Mouse (Mus musculus): Measurements from ENCODE around the gene Ski.

Gene Ski

DNA sequence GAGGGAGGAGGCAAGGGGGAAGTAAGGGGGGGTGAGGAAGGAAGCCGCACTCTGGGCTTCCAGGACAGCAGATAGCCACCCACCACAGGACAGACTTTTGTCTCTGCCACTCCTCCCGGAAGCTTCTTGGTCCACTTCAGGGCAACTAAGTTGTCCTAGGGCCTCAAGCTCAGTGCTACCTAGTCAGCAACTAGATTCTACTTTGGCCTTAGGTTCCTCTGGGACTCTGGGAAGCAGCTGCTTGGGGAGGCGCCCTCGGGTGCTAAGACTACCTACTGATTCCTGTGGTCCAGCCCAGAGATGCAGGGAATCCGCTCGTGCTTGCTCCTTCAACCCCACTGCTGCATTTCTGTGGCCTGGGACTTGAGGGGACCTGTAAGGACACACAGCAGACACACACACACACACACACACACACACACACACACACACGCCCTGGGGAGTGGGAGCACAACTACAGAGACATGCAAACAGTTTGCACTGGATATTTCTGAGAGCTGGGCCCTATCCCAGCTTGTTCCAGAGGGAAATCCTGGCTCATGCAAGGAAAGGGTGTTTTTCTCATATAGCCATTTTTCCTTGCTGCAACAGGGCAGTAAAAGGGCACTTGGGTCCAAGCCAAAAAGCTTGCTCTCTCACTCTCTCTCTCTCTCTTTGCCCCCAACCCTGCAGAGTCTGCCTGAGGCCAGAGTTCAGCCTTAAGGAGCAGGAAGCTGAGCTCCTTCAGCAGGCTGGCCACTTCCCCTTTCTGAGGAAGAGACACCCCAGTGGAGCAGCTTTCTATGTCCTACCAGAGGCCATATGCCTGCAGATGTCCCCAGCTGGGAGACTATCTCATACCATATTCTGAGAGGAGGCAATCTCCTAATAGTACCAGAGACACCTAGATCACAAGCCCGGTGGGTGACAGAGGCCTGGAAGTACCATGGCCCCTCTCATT, 12.2 kb upstream of the Ski start:
- DNase-seq = peak; percentile 83

DNA sequence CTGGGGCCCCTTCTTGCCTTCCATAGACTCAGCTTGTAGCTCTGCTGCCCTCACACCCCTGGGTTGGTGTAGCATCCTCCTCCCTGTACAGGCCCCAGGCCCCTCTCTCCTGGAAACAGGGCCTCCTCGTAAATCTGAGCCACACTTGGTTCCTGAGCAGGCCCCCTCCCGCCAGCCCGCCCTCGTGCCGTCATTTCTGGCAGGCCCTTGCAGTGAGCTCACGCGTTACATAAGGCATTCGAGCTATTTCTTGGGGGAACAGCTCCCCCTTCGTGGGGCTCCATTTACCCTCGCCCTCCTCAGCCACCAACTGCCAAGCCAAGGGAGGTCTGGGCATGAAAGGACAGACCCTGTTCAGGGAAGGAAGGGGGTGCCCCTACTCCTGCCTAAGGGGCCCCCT, 11.5 kb upstream of the Ski start:
- DNase-seq = peak; percentile 86

DNA sequence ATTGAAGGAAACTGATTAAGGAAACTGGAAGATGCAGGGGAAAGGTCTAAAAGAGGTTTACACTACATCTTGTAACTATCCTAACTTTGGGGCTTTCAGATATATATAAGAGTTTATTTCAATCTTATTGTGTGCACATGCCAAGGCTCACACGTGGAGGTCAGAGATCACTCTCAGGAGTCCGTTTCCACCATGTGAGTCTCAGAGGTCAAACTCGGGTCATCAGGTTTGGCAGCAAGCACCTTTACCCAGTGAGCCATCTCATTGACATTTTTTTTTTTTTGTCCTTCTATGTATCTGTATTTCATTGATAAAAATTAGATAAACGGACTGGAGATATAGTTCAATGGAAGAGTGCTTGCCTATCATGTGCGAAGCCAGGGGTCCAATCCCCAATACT, 6.1 kb upstream of the Ski start:
- peak; percentile 76 for DNase-seq

DNA sequence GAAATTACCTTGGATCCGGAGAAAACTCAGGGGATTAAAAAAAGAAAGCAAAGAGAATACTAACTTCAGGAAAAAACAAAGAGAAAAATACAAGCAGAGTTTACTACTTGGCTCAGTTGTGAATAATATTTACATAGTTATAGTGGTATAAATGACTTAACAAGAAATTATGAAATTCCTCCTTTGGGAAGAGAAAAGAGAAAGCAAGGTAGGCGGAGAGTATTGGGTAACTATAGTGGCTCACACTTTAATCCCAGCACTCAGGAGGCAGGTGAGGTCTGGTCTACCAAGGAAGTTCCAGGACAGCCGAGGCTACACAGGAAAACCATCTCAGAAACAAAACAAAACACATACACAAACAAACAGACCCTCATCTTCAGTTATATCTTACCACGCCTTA, 5.6 kb upstream of the Ski start:
- no peak for DNase-seq

DNA sequence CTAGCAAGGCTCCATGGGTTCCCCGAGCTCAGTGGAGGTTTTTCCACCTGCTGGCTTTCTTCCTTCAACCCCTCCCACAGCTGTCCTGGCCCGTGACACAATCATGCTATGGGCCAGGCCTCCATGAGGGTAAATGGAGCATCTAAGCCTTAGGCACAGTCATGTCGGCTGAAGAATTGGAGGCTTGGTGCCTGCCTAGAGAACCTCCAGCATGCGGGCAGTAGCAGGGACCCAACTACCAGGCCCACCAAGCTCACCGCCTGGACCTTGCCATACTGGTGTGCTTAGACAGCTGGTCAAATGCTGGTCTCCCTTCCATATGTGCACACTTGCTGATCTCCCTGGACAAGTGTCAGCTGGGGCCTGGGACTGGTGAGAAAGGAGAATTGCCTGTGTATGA, 3.5 kb upstream of the Ski start:
- DNase-seq = no peak

DNA sequence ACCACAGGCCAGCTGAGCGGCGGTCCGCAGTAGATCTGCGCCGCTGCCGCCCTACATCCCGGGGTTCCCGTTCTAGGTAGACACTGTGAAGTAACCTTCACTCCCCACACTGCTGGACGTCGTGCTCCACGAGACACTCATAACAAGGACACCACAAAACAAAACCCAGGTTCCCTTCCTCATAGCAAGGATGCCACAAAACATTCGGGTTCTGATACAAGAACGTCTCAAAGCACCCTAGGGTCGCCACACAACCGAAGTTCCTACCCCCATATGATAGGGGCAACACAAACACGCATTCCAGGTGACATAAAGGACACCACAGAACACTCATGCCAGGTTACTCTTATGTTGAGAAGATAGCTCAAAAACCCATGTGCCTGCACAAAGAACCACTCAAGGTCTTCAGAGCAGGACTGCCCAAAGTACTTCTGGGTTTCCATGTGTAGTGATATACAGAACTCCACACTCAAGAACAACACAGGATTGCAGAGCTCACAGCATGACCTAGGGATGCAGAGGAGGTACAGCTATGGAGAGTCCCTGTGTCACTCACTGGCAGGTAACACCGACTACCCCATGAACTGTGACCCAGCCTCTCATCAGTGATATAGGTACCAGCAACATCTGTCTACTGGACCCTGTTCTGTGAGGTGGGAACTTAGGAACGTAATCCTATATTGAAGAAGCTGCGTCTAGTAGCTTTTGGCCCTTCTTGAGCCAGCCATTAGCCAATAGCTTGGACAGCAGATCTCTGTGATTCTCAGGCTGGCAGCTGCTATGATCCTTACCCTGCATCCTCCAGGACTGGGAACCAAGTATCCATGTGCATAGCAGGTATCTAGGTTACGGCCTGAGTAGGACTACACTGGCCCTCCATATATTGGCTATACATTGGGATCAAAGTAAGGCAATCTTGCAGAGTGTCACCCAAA, 1.5 kb upstream of the Ski start:
- no peak for DNase-seq

DNA sequence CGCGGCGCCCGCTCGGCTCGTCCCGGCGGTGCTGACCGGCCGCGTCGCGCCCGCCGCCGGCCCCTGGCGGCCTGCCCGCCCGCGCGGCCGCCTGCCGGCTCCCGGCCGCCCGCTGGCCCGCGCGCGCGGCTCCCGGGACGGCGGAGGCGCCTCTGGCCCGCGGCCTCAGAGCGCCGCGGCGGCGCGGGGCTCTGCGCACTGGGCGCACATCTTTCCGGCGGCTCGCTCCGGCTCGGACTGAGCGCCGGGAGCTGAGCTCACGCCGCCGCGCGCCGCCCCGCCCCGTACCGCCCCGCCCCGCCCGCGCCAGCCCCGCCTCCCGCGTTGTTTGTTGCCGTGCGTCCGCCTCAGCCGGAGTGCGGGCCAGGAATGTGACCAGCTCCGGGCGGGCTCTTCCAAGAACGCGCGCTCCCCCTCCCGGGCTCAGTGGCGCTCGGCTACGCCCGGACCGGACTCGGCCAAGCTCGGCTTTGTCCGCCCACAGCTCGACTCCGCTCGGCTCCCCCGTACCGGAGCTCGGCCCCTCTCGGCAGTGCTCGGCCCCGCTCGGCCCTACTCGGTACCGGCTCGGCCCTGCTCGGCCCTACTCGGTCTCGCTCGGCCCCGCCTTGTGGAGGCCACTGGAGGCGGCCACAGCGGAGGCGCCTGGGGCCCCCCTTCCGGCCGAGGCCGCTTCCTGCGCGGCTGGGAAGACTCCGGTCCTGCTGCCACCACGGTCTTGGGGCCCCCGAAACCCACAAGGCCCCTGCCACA, 625 bp upstream of the Ski start:
- DNase-seq = peak; percentile 99

DNA sequence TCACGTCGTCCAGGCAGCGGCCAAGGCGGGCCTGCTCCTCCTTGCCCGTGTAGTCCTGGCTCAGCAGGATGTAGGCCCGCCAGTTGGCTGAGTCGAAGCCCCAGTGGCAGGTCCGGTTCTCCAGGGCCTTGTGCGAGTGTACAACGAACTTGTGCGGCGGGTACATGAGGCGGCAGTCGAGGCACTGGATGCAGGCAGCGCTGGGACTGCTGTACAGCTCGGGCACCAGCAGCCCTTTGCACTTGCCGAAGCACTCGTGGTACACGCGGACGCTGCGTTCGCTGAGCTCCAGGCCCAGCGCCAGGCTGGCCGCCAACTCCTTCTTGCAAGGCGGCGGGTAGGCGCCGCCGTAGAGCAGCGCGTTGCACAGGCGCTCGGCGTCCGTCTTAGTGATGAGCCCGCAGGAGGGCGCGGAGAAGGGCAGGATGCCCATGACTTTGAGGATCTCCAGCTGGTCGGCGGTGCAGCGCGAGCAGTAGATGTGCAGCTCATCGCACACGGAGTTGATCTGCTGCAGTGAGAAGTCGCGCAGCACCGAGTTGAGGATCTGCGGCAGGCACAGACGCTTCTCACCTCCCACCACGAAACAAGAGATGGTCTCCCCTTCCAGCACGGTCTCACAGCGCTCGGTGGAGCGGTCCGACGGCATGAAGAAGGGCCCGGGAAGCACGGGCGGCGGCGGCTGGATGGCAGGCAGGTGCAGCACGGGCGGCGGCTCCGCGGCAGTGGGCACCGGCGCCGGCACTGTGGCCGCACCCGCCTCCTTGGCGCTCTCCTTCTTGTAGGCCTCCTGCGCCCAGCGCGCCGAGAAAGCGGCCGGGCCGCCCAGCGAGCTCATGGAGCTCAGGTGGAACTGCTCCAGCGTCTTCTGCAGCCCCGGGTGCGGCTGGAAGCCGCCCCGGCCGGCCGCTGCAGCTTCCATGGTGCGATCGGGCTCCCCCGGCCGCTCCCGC, 517 bp downstream of the Ski start:
- peak; percentile 88 for DNase-seq

DNA sequence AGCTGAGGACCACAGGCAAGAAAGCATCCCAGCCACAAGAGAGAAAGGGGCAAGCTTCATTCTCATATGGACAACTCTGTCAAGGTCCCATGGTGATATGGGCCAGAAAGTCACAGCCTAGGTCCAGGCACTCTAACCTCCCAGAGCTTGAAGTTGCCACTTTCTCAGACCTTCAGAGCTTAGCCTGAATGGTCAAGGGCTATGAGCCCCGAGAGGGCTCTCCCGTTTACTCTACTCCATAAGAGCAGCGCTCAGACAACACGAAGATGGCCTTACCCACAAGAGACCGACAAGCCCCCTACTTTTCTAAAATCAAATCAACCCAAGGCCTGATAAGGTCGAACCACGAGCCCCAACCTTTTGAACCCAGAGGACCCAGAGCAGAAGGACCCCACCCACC, 1.3 kb downstream of the Ski start:
- DNase-seq = no peak

DNA sequence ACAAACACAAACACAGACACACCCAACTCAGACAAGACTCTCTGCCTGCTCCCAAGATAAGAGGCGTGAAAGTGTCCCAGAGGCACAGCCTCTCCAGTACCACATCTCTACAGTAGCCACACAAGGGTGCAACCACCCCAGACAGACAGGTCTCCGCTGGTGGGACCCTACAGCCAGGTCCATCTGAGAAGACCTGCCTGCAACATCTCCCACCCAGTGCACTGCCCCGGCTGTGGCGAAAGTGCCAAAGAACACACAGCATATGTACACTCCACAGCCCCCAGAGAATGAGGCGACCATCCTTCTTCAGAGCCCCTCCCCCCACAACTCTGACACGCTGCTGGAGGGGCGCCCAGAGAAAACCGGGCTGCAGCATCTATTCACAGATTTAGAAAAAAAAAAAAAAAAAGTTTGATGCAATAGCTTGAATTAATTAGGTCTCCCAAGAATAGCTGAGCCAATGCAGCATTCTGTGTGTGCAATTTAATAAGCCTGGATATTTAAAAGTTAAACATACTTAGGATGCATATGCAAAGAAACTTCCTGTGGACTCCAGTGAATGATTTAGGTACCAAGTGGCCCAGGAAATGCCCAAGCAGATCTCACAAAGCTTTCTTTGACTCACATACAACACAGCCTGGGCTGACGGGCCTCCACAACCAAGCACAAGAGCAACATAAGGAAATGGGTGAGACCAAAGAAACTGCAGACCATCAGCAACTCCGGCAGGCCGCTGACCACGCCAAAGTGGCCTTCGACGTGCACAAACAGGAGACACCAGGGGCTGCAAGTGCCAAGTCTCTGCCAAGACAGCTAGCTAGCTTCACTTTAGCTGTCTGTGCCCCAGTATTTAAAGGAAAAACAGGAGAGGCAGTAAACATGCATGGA, 1.9 kb downstream of the Ski start:
- DNase-seq = no peak

DNA sequence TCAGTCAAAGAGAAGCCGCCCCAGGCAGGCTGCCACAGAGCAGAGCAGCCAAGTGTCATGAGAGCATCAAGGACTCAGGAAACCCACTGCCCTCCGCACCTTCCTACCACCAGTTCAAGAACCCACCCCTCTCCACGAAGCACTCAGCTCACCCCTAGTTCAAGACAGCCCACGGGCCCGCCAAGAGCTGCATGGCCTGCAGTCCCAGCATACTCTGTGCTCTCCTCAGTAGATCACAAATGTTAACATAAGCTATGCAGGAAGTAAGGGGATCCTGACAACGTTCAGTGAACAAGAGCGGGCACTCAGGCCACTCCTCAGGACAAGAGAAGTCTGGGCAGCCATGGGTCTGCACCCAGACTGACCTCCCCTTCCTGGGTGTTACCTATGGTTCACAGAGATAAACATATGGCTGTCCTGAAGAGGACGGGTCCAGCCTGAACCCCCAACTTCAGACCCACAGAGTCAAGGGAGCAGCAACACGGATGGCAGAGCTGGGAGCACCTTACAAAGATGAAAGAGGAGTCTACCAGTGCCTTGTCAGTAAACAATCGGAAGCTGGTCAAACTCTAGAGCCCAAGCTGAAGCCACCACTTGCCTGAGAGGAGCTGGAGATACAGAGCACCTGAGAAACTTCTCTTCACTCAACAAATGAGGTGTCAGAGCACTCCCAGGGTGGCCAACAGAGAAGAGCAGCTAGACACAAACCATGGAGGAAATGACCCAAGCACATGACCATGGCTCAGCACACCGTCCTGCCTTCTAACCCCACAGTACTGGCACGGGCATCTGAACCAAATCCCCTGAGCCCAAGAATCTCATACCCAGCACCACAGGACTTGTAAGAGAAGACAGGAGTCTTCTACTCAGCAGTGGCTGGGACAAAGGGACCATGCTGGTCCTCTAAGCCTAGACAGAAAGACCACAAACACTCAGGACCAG, 2.9 kb downstream of the Ski start:
- no peak for DNase-seq

DNA sequence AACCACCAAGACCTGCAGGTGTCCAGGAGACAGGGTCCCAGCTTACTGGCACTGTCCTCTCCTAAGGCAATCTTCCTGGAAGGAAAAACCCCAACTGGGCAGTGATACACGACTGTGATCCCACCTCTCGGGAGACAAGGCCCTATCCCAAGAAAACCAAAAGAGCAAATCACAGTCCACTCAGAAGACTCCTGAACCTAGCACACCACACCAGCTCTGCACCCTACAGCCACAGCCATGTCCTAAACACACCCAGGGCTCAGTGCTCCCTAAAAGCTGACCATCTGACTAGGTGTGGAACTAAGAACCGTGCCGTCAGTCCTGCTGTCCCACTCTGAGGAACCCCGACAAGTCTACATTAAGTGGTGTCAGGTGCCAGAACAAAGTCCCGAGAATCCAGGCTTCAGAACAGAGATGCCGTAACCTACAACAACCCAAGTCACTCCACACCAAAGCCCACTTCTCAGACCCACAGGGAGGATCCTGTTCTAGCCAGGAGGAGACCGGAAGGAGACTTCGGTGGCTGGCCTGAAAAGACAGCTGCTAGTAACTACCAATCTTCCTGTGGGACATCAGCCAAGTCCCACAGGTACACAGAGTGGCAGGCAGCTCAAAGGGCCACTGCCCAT, 4.2 kb downstream of the Ski start:
- no peak for DNase-seq

DNA sequence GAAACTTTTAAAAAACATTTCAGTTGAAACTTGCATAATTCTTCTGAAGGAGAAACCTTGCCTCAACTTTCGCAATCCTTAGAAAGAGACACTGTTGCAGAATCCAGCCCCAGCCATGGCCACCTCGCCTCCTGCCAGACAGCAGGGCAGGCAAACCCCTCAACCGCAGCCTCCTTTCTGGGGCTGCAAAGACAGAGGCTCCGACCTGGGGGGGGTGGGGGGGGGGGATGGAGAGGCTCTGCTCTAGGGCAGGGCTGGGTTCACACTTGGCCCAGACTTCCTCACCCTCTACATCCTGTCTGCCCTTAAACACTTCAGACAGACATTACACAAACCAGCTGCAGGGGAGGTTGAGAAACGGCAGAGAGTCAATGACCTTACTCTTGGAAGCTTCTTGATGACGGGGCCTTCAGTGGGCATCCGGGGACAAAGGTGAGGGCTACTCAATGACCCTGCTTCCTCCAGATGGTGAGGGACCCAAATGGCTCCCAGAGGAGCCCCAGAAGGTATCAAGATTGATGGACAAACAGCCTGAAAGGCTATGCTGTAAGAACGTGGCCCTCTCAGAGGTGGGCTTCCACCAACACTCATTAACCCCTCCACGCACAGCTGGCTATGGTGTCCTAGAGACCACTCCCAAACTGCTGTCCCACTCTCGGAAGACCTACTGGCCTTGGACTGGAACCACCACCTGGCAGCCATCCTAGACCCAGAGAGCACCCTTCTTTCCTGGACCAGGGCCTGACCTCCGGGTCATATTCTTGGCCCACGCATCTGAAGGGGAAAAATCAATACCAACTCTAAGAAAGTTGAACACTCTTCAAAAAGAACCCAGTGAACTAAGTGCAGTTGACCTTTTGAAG, 4.9 kb downstream of the Ski start:
- DNase-seq = peak; percentile 61

DNA sequence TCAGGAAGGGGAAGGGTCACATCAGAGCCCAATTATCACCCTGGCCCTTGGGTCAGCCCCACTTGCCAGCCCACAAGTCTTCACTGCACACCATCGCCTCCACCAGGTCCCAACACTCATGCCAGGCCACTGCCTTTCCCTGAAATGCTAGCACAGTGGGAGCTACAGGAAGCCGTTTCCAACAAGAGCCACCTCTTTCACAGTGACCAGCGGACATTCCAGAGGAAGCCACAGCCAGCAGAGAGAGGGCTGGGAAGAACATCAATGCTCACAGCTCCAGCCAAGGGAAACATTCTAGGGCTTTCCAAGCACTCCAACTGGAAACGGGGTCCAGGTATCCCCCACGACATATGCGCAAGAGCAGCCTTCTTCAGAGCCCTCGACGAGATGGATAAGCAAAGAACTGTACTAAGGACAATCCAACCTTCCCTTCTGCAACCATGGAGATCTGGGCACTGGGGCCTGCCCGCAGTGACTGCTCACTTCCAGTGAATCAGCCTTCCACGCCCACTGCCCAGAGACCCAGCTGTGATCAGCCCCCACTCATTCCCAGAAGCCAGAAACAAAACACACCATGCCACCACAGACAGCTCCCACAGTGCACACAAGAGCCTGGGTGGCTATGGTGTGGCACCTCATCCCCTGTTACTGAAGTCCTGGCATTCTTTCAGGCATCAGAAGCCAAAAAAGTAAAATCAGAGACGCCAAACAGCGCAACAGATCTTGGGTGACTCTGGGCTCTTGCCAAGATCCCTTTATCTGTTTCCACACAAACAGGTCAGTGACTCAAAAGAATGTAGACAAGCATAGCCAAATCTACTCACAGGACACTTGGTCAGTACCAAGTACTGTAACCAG, 6.4 kb downstream of the Ski start:
- DNase-seq = peak; percentile 51

DNA sequence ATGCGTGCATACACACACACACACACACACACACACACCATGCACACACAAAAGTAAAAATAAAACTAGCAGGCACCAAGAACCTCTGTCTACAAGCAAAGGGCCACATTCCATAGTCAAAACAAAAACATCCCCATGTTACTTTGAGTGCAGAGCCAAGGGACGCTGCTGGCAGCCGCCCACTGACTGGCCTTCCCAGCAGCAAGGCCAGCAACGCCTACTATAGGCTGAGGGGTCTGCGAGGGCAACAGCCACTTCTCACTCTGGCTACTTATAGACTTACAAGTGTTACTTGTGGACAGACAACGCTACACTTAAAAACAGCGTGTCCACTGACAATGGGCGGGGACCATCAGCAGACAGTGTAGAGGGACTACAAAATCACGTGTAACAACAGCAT, 7.2 kb downstream of the Ski start:
- DNase-seq = no peak

DNA sequence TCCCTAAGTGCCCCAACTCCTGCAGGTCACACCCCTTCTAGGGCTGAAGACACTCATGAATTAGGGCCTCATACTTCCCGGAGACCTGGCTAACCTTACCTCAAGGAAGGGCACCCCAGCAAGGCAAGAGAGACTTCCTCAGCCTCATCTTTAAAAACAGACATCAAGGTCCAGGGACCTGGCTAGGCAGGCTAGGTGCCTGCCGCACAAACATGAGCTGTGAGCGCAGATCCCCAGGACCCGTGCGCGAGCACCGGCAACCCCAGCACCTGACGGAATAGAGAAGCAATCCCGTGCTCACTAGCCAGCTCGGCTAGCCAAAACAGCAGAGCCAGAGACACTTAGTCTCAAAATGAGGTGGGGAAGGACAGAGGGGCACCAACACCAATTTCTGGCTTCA, 7.6 kb downstream of the Ski start:
- no peak for DNase-seq

DNA sequence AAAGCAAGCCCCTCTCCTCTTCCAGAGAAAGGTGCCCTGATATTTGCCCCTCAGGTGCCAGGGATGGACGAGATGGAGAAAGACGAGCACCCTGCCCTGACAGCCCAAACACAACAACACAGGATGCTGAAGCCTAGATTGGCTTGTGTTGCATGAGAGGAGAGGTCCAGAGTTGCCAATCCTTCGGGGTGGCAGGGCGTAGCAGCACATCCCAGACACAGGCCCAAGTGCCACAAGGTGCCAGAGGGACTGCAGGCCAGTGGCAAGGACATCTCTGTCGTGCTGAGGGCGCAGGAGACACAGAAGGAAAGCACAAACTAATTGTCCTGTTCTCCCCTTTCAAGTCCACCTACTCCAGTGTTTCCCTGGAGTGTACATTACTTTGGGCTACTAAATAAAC, 8.2 kb downstream of the Ski start:
- no peak for DNase-seq

All from kidney, adult 9 months (tissue).